Mouse (Mus musculus) telencephalon, adult 2 months (tissue): ENCODE measurements around the gene Atp8b5.
A peak's percentile ranks its signal among the peaks of the same experiment; 100 is the strongest.

Experiments used
- DNase-seq: peaks from one replicate; pipeline ENCODE4 v3.0.0-alpha.2; 2011; ENCODE audit warnings: low read depth, low spot score

Atp8b5 gene

GRCm38 (mm10) chr4:43266623-43267322 lies at the start of gene Atp8b5:
TSS of gene Atp8b5 (plus strand) at chr4:43267159.
- peak; percentile 72 for DNase-seq

GRCm38 (mm10) chr4:43217997-43218396 lies 49.0 kb upstream of the Atp8b5 start:
- DNase-seq, result no peak

GRCm38 (mm10) chr4:43231821-43232220 lies 35.1 kb upstream of the Atp8b5 start:
- no peak for DNase-seq

- DNase-seq, result no peak
These were observed 34.0 kb upstream of the Atp8b5 start for GRCm38 (mm10) chr4:43232985-43233384.

GRCm38 (mm10) chr4:43233489-43233888 lies 33.5 kb upstream of the Atp8b5 start:
- DNase-seq, result no peak

GRCm38 (mm10) chr4:43236898-43237297 lies 30.1 kb upstream of the Atp8b5 start:
- no peak for DNase-seq

GRCm38 (mm10) chr4:43240716-43241115 lies 26.2 kb upstream of the Atp8b5 start:
- DNase-seq, result no peak

- peak; percentile 35 for DNase-seq
These were observed 22.9 kb upstream of the Atp8b5 start for GRCm38 (mm10) chr4:43244022-43244421.

GRCm38 (mm10) chr4:43245776-43246175 lies 21.2 kb upstream of the Atp8b5 start:
- DNase-seq, result no peak

- no peak for DNase-seq
These were observed 18.9 kb upstream of the Atp8b5 start for GRCm38 (mm10) chr4:43248026-43248425.

GRCm38 (mm10) chr4:43248909-43249308 lies 18.1 kb upstream of the Atp8b5 start:
- DNase-seq, result peak; percentile 60

- no peak for DNase-seq
These were observed 15.7 kb upstream of the Atp8b5 start for GRCm38 (mm10) chr4:43251269-43251668.

- DNase-seq, result no peak
These were observed 9.9 kb upstream of the Atp8b5 start for GRCm38 (mm10) chr4:43257040-43257439.

- no peak for DNase-seq
These were observed 8.4 kb upstream of the Atp8b5 start for GRCm38 (mm10) chr4:43258556-43258955.

- DNase-seq, result no peak
These were observed 7.5 kb upstream of the Atp8b5 start for GRCm38 (mm10) chr4:43259435-43259834.

- DNase-seq, result no peak
These were observed 6.9 kb upstream of the Atp8b5 start for GRCm38 (mm10) chr4:43260096-43260495.

GRCm38 (mm10) chr4:43262821-43263220 lies 4.1 kb upstream of the Atp8b5 start:
- DNase-seq, result no peak

GRCm38 (mm10) chr4:43266146-43266545 lies 813 bp upstream of the Atp8b5 start:
- no peak for DNase-seq

GRCm38 (mm10) chr4:43267323-43267658 lies 332 bp downstream of the Atp8b5 start:
- DNase-seq, result no peak

GRCm38 (mm10) chr4:43285476-43285875 lies 18.5 kb downstream of the Atp8b5 start:
- DNase-seq, result no peak

GRCm38 (mm10) chr4:43287305-43287704 lies 20.3 kb downstream of the Atp8b5 start:
- no peak for DNase-seq

- peak; percentile 44 for DNase-seq
These were observed 27.0 kb downstream of the Atp8b5 start for GRCm38 (mm10) chr4:43294001-43294400.

- no peak for DNase-seq
These were observed 42.9 kb downstream of the Atp8b5 start for GRCm38 (mm10) chr4:43309696-43310338.
